Mouse (Mus musculus): ENCODE measurements around the gene Fam8a1.
A peak's percentile ranks its signal among the peaks of the same experiment; 100 is the strongest.

The Fam8a1 gene

GRCm38 (mm10) chr13:46677721-46678120 lies 8.4 kb downstream of the Fam8a1 start:
- no peak for DNase-seq

- peak; percentile 39 for DNase-seq
Observed at GRCm38 (mm10) chr13:46682921-46683320, 13.6 kb downstream of the Fam8a1 start.

- no peak for DNase-seq
Observed at GRCm38 (mm10) chr13:46683370-46683769, 14.0 kb downstream of the Fam8a1 start.

GRCm38 (mm10) chr13:46690559-46691241 lies 21.4 kb downstream of the Fam8a1 start:
- DNase-seq = no peak

GRCm38 (mm10) chr13:46695296-46695908 lies 26.1 kb downstream of the Fam8a1 start:
- DNase-seq = no peak

- no peak for DNase-seq
Observed at GRCm38 (mm10) chr13:46695932-46696331, 26.6 kb downstream of the Fam8a1 start.

GRCm38 (mm10) chr13:46696788-46697187 lies 27.5 kb downstream of the Fam8a1 start:
- DNase-seq = no peak

GRCm38 (mm10) chr13:46699372-46699771 lies 30.1 kb downstream of the Fam8a1 start:
- no peak for DNase-seq

- no peak for DNase-seq
Observed at GRCm38 (mm10) chr13:46701486-46701885, 32.2 kb downstream of the Fam8a1 start.

GRCm38 (mm10) chr13:46703138-46703537 lies 33.8 kb downstream of the Fam8a1 start:
- DNase-seq = no peak

- DNase-seq = no peak
Observed at GRCm38 (mm10) chr13:46713486-46713885, 44.2 kb downstream of the Fam8a1 start.

- DNase-seq = no peak
Observed at GRCm38 (mm10) chr13:46715976-46716639, 46.8 kb downstream of the Fam8a1 start.

GRCm38 (mm10) chr13:46718893-46719400 lies 49.6 kb downstream of the Fam8a1 start:
- no peak for DNase-seq

- DNase-seq = no peak
Observed at GRCm38 (mm10) chr13:46721009-46721408, 51.7 kb downstream of the Fam8a1 start.

- no peak for DNase-seq
Observed at GRCm38 (mm10) chr13:46724371-46724770, 55.0 kb downstream of the Fam8a1 start.

- DNase-seq = no peak
Observed at GRCm38 (mm10) chr13:46725227-46725626, 55.9 kb downstream of the Fam8a1 start.

GRCm38 (mm10) chr13:46726288-46727037 lies 57.1 kb downstream of the Fam8a1 start:
- DNase-seq = peak; percentile 19 to 25

- DNase-seq = no peak
Observed at GRCm38 (mm10) chr13:46727038-46727836, 57.9 kb downstream of the Fam8a1 start.
